Mouse (Mus musculus): ENCODE measurements around the gene Cdkn1c. TPM values are rescaled to one million over a fixed set of nuclear protein-coding genes. Genes with fewer than 3 reads are reported as not detected.
A peak's percentile ranks its signal among the peaks of the same experiment; 100 is the strongest.

Gene Cdkn1c
- polyA plus RNA-seq, 1 experiment: 30.8 TPM

- Histone ChIP-seq H3K36me3 (ENCODE audit: control insufficient read depth, insufficient read depth, low read length) (no peaks in the 10 kb centered on the region), H3K4me1 (ENCODE audit: control insufficient read depth, insufficient read depth, low read length) (no peaks in the 10 kb centered on the region), H3K27ac (ENCODE audit: insufficient read depth, low read depth, low read length) (no peak overlapping the region), H3K4me3 (ENCODE audit: insufficient read depth, low read depth, low read length) (no peak overlapping the region), H3K27me3 (replicated peaks; ENCODE audit: control insufficient read depth, insufficient read depth, low read length) (no peaks in the 10 kb centered on the region)
- TF ChIP-seq POLR2A (IDR thresholded peaks at IDR 0.05; ENCODE audit: low read depth, low read length) (no peak), CTCF (conservative IDR thresholded peaks at IDR 0.05; ENCODE audit: insufficient read depth, insufficient read length, low read depth, low read length) (peak; percentile 82)
- 24% methylated on average over 11 of the region's 11 CpGs for WGBS
- peak; percentile 71 for DNase-seq
Observed at GRCm38 (mm10) chr7:143463865-143464415, 3.1 kb upstream of the Cdkn1c start.

- no peak overlapping the region for H3K4me3 ChIP-seq (ENCODE audit: insufficient read depth, low read depth, low read length)
- no peak for TF ChIP-seq POLR2A (IDR thresholded peaks at IDR 0.05; ENCODE audit: low read depth, low read length)
- TF ChIP-seq CTCF (conservative IDR thresholded peaks at IDR 0.05; ENCODE audit: insufficient read depth, insufficient read length, low read depth, low read length): no peak
- 82% methylated on average over 5 of the region's 5 CpGs for WGBS
- no peaks in the 10 kb centered on the region for H3K36me3 ChIP-seq (ENCODE audit: control insufficient read depth, insufficient read depth, low read length)
- H3K4me1 ChIP-seq (ENCODE audit: control insufficient read depth, insufficient read depth, low read length): no peaks in the 10 kb centered on the region
- H3K27me3 ChIP-seq (replicated peaks; ENCODE audit: control insufficient read depth, insufficient read depth, low read length): no peaks in the 10 kb centered on the region
- no peak for DNase-seq
- H3K27ac ChIP-seq (ENCODE audit: insufficient read depth, low read depth, low read length): no peak overlapping the region
Observed at GRCm38 (mm10) chr7:143462516-143462915, 1.7 kb upstream of the Cdkn1c start.

GRCm38 (mm10) chr7:143461920-143462319, 1.1 kb upstream of the Cdkn1c start:
- no peak overlapping the region for H3K4me3 ChIP-seq (ENCODE audit: insufficient read depth, low read depth, low read length)
- no peaks in the 10 kb centered on the region for H3K27me3 ChIP-seq (replicated peaks; ENCODE audit: control insufficient read depth, insufficient read depth, low read length)
- H3K27ac ChIP-seq (ENCODE audit: insufficient read depth, low read depth, low read length): no peak overlapping the region
- 60% methylated on average over 11 of the region's 11 CpGs for WGBS
- no peaks in the 10 kb centered on the region for H3K4me1 ChIP-seq (ENCODE audit: control insufficient read depth, insufficient read depth, low read length)
- DNase-seq: no peak
- H3K36me3 ChIP-seq (ENCODE audit: control insufficient read depth, insufficient read depth, low read length): no peaks in the 10 kb centered on the region
- no peak for TF ChIP-seq CTCF (conservative IDR thresholded peaks at IDR 0.05; ENCODE audit: insufficient read depth, insufficient read length, low read depth, low read length)
- TF ChIP-seq POLR2A (IDR thresholded peaks at IDR 0.05; ENCODE audit: low read depth, low read length): no peak

- Histone ChIP-seq H3K27ac (ENCODE audit: insufficient read depth, low read depth, low read length) (no peak overlapping the region), H3K4me1 (ENCODE audit: control insufficient read depth, insufficient read depth, low read length) (no peaks in the 10 kb centered on the region), H3K4me3 (ENCODE audit: insufficient read depth, low read depth, low read length) (peak overlapping the region; percentile 18; the same call in 1 of the 2 replicates), H3K27me3 (replicated peaks; ENCODE audit: control insufficient read depth, insufficient read depth, low read length) (no peaks in the 10 kb centered on the region), H3K36me3 (ENCODE audit: control insufficient read depth, insufficient read depth, low read length) (no peaks in the 10 kb centered on the region)
- WGBS: 49% methylated on average over 28 of the region's 32 CpGs
- DNase-seq: no peak
- TF ChIP-seq POLR2A (IDR thresholded peaks at IDR 0.05; ENCODE audit: low read depth, low read length): no peak
- no peak for TF ChIP-seq CTCF (conservative IDR thresholded peaks at IDR 0.05; ENCODE audit: insufficient read depth, insufficient read length, low read depth, low read length)
Observed at GRCm38 (mm10) chr7:143461294-143461870, 532 bp upstream of the Cdkn1c start.

GRCm38 (mm10) chr7:143460217-143460834, 524 bp downstream of the Cdkn1c start:
- Histone ChIP-seq H3K27me3 (replicated peaks; ENCODE audit: control insufficient read depth, insufficient read depth, low read length) (no peaks in the 10 kb centered on the region), H3K4me1 (ENCODE audit: control insufficient read depth, insufficient read depth, low read length) (no peaks in the 10 kb centered on the region), H3K4me3 (ENCODE audit: insufficient read depth, low read depth, low read length) (peak overlapping the region; percentile 27; the same call in 1 of the 2 replicates), H3K27ac (ENCODE audit: insufficient read depth, low read depth, low read length) (no peak overlapping the region), H3K36me3 (ENCODE audit: control insufficient read depth, insufficient read depth, low read length) (no peaks in the 10 kb centered on the region)
- 46% methylated on average over 60 of the region's 60 CpGs for WGBS
- TF ChIP-seq POLR2A (IDR thresholded peaks at IDR 0.05; ENCODE audit: low read depth, low read length) (no peak), CTCF (conservative IDR thresholded peaks at IDR 0.05; ENCODE audit: insufficient read depth, insufficient read length, low read depth, low read length) (no peak)
- no peak for DNase-seq

GRCm38 (mm10) chr7:143459332-143460211, 1.3 kb downstream of the Cdkn1c start:
- H3K36me3 ChIP-seq (ENCODE audit: control insufficient read depth, insufficient read depth, low read length): no peaks in the 10 kb centered on the region
- TF ChIP-seq CTCF (conservative IDR thresholded peaks at IDR 0.05; ENCODE audit: insufficient read depth, insufficient read length, low read depth, low read length): no peak
- TF ChIP-seq POLR2A (IDR thresholded peaks at IDR 0.05; ENCODE audit: low read depth, low read length): no peak
- H3K27ac ChIP-seq (ENCODE audit: insufficient read depth, low read depth, low read length): no peak overlapping the region
- peak; percentile 45 for DNase-seq
- H3K27me3 ChIP-seq (replicated peaks; ENCODE audit: control insufficient read depth, insufficient read depth, low read length): no peaks in the 10 kb centered on the region
- H3K4me3 ChIP-seq (ENCODE audit: insufficient read depth, low read depth, low read length): peak overlapping the region; percentile 27
- no peaks in the 10 kb centered on the region for H3K4me1 ChIP-seq (ENCODE audit: control insufficient read depth, insufficient read depth, low read length)
- 35% methylated on average over 100 of the region's 100 CpGs for WGBS

Data from kidney, adult 2 months (tissue).